Mouse (Mus musculus) midbrain, embryonic 10.5 days (tissue): ENCODE data around the gene Tnn. TPM values are rescaled to one million over a fixed set of nuclear protein-coding genes. Genes with fewer than 3 reads are reported as not detected.

Experiments used
- DNase-seq: peaks from one replicate; pipeline ENCODE4 v3.0.0-alpha.2; 2017; ENCODE audit warnings: low spot score
- H3K27ac ChIP-seq: fragments of 300-500 bp; sonication (generic); replicated peaks from 2 replicates; pipeline ENCODE4 v1.5.1; 2016; ENCODE audit warnings: mild to moderate bottlenecking
- H3K27me3 ChIP-seq: fragments of 300-500 bp; sonication (generic); 2 replicates; pipeline ENCODE4 v1.6.1; 2016; ENCODE audit warnings: low read depth, mild to moderate bottlenecking; ENCODE audit not compliant: poor library complexity, severe bottlenecking
- H3K36me3 ChIP-seq: fragments of 300-500 bp; sonication (generic); 2 replicates; pipeline ENCODE4 v1.6.1; 2016; ENCODE audit warnings: mild to moderate bottlenecking, moderate library complexity
- H3K4me1 ChIP-seq: fragments of 300-500 bp; sonication (generic); 2 replicates; pipeline ENCODE4 v1.6.1; 2016
- H3K4me3 ChIP-seq: fragments of 300-500 bp; sonication (generic); 2 replicates; pipeline ENCODE4 v1.5.1; 2016; ENCODE audit warnings: mild to moderate bottlenecking, moderate library complexity
- H3K9me3 ChIP-seq: fragments of 300-500 bp; sonication (generic); replicated peaks from 2 replicates; pipeline ENCODE4 v1.6.1; 2016; ENCODE audit warnings: mild to moderate bottlenecking
- WGBS: fragments of 180-500 bp; shearing (Covaris S2); methylation state at CpG from one replicate; pipeline ENCODE4 v1.1.7; 2016; 5-methylcytosine and 5-hydroxymethylcytosine counted together
- polyA plus RNA-seq: library from polyadenylated mRNA; unstranded; fragments of >200 nt; fragmentation: Nextera tagmentation; extraction: Ambion mirVana; gene quantifications from 2 replicates; pipeline ENCODE4 v1.2.1, GENCODE M21; 2016

Gene Tnn
- polyA plus RNA-seq, 1 experiment from 2014 or later: not detected

- 81% methylated on average over 7 of the region's 7 CpGs for WGBS
- DNase-seq: no peak
Observed at GRCm38 (mm10) chr1:160064547-160065144, 88.7 kb downstream of the Tnn start.

GRCm38 (mm10) chr1:160061725-160062366 is 91.5 kb downstream of the Tnn start:
- no peaks in the 10 kb centered on the region for H3K36me3 ChIP-seq
- no peak for DNase-seq
- H3K4me3 ChIP-seq: no peak overlapping the region
- no peak overlapping the region for H3K27ac ChIP-seq
- peaks cover 4% of the 10 kb centered on the region; the same call in 1 of the 2 replicates for H3K9me3 ChIP-seq
- no peaks in the 10 kb centered on the region for H3K4me1 ChIP-seq
- H3K27me3 ChIP-seq: no peaks in the 10 kb centered on the region
- 45% methylated on average over 3 of the region's 3 CpGs for WGBS

More at GRCm38 (mm10) chr1:160064547-160065144, 88.7 kb downstream of the Tnn start:
- H3K4me1 ChIP-seq: no peaks in the 10 kb centered on the region
- H3K27ac ChIP-seq: no peak overlapping the region
- no peaks in the 10 kb centered on the region for H3K27me3 ChIP-seq
- peaks cover 8% of the 10 kb centered on the region; the same call in 1 of the 2 replicates for H3K9me3 ChIP-seq
- H3K4me3 ChIP-seq: no peak overlapping the region
- no peaks in the 10 kb centered on the region for H3K36me3 ChIP-seq

- 84% methylated on average over 5 of the region's 5 CpGs for WGBS
- no peak overlapping the region for H3K27ac ChIP-seq
- H3K27me3 ChIP-seq: no peaks in the 10 kb centered on the region
- no peaks in the 10 kb centered on the region for H3K36me3 ChIP-seq
- H3K9me3 ChIP-seq: no peaks in the 10 kb centered on the region
- no peak overlapping the region for H3K4me3 ChIP-seq
- DNase-seq: no peak
- H3K4me1 ChIP-seq: no peaks in the 10 kb centered on the region
Observed at GRCm38 (mm10) chr1:160061321-160061720, 92.1 kb downstream of the Tnn start.

DNA sequence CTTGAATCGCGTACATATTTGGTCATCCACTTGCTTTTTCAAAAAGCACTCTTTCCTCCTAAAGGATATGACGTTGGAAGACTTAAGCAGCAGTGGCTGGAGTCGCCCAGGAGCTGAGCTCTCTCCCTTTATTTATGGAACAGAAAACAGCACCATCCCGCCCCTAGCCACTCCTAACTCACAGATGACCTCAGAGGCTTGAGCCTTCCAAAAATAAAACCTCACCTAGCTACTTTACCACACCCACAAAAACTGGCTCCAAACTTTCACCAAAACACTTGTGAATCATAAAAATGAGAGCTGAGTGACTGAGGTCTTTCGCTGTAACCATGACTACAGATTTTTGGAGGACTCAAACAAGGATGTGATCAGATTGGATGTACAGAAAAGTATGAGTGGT is 92.8 kb downstream of the Tnn start:
- 76% methylated on average over 6 of the region's 6 CpGs for WGBS
- no peaks in the 10 kb centered on the region for H3K9me3 ChIP-seq
- H3K4me1 ChIP-seq: no peaks in the 10 kb centered on the region
- H3K36me3 ChIP-seq: no peaks in the 10 kb centered on the region
- H3K27me3 ChIP-seq: no peaks in the 10 kb centered on the region
- no peak overlapping the region for H3K27ac ChIP-seq
- no peak overlapping the region for H3K4me3 ChIP-seq
- DNase-seq: no peak

DNA sequence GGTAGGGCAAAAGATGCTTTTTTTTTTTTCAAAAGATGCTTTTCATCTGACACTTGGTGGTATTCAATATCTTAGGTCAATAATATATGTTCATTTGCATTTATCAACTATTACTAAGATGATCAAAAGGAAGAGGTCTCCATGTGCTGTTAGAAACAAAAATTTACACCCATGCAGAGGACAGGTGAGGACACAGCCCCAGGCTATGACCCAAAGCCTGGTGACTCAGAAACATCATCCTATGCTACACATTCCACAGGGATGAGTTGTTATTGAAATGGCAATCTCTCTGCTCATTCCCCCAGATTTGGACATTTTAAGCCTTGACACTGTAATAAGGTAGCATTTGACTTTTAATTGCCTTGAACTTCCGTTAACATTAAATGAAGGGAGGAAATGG is 93.5 kb downstream of the Tnn start:
- H3K27me3 ChIP-seq: no peaks in the 10 kb centered on the region
- no peak for DNase-seq
- H3K36me3 ChIP-seq: no peaks in the 10 kb centered on the region
- H3K9me3 ChIP-seq: no peaks in the 10 kb centered on the region
- no peak overlapping the region for H3K4me3 ChIP-seq
- H3K4me1 ChIP-seq: no peaks in the 10 kb centered on the region
- H3K27ac ChIP-seq: no peak overlapping the region
- 88% methylated on average over 1 of the region's 1 CpGs for WGBS

DNA sequence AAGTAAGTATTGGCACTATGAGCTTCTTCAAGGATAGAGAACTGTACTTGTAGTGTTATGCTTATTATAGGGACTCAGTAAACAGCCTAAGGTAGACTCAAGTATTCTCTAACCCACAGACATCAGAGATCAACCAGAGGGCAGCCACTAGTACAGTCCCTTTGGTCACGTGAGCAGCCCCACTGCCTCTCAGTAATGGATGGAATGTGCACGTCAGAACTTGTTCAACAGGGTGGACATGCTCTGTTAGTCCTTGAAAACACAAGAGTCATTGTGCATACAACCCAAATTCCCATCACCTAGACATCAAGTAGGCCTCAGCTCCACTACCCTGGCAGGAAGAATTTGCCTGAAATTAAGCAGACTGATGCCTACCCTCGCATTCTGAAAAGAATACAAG is 95.7 kb downstream of the Tnn start:
- WGBS: 68% methylated on average over 3 of the region's 3 CpGs
- H3K36me3 ChIP-seq: no peaks in the 10 kb centered on the region
- H3K27me3 ChIP-seq: no peaks in the 10 kb centered on the region
- no peaks in the 10 kb centered on the region for H3K9me3 ChIP-seq
- no peak overlapping the region for H3K4me3 ChIP-seq
- no peaks in the 10 kb centered on the region for H3K4me1 ChIP-seq
- H3K27ac ChIP-seq: no peak overlapping the region
- no peak for DNase-seq

DNA sequence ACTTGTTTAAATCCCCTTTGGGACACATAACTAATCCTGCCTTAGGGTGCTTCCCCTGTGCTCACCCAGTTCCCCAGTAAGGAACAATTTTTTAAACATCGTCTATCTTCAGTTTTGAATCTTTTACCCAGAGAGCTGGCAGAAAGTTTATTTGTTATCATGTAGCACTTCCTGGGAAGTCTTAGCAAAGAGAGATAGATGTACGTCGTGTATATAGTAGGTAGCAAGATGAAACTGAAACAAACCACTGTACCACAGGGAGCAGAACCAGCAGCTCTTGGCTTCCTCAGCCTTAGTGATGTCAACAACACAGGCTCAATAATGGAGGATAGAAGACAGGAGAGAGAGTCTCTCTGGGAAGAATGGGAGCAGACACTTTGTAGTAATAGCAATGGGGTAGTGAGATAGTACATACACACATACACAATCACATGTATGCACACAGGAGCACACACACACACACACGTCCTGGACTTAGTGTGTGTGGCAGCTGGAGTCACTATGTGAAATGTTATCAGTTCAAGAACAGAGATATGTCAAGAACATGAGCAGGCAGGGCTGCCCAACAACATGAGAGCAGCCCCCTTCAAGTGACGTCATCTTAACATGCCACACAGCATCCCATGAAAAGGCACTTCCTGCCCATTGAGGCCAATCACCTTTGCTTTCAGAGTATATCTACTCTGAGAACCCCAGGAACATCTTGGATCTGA is 98.9 kb downstream of the Tnn start:
- 85% methylated on average over 5 of the region's 5 CpGs for WGBS
- H3K4me1 ChIP-seq: no peaks in the 10 kb centered on the region

DNA sequence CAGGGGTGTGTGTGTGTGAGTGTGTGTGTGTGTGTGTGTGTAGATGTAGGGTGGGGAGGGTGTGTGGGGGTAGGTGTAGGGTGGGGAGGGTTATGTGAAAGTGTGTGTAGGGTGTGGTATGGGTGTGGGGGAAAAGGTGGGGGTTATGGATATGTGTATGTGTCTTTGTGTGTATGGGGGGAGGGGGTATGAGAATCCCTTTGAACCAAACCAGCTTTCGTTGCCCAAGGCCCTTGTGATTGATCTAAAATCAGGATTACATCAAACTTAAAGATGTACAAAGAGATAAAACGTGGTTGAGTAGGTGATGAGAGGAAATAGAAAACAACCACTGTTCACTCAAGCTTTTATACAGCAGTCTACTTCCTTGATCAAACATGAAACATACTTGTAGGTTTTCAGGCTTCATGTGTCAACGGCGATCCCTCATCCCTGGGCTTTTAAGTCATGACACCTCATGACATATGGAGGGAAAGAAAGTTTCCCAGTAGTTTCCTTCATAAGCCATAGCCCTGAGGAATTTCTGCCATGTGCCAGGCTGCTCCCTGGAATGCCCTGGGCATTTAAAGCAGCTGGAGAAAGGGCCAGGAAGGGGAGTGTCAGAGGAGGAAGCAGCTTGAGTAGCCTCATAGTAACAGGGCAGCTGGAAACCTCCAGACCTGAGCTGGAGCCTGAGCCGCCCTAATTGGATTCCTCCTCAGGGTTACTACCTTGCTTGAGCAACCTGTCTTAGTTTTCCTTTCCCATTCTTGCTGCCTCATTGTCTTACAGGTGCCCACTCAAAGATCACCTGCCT is 99.7 kb downstream of the Tnn start:
- no peak overlapping the region for H3K4me3 ChIP-seq
- H3K27ac ChIP-seq: no peak overlapping the region
- no peaks in the 10 kb centered on the region for H3K27me3 ChIP-seq
- no peaks in the 10 kb centered on the region for H3K9me3 ChIP-seq
- H3K36me3 ChIP-seq: no peaks in the 10 kb centered on the region
- no peak for DNase-seq
- 83% methylated on average over 5 of the region's 5 CpGs for WGBS
- no peaks in the 10 kb centered on the region for H3K4me1 ChIP-seq

More for the DNA sequence above, 98.9 kb downstream of the Tnn start:
- H3K36me3 ChIP-seq: no peaks in the 10 kb centered on the region
- no peaks in the 10 kb centered on the region for H3K9me3 ChIP-seq
- no peak for DNase-seq
- H3K27ac ChIP-seq: no peak overlapping the region
- no peaks in the 10 kb centered on the region for H3K27me3 ChIP-seq
- no peak overlapping the region for H3K4me3 ChIP-seq

DNA sequence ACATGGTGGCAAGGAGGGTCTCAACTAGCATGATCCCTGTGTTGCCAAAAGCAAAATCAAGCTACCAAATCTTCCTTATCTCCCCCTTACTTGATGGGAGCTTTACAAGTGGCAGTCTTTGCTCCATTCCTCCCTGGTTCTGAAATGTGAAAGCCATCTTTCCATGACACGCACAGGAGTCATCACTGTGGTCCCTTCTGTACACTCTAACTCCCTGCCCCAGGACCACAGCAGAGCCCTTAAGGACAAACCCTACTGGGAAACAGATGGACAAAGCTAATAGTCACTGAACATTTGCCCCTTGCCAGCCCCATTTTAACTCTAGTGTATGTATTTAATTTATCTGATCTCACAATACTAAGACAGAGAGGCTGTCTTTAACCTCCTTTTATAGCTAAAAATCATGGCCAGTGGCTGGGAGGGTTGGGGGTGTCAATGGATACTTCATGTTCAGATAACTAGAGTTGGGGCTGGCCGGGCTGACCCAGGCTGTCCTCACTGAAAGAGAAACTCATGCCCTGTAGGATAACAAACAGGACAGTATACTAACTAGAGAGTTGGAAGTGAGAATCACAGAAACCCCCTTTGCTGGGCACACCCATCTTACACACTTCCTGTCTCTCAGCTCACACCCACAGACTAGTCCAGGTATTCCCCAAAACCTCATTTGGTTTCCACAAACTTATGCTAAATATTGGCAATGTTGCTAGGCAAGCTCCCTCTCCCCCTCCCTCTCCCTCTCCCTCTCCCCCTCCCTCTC is 100.6 kb downstream of the Tnn start:
- DNase-seq: no peak
- 87% methylated on average over 2 of the region's 2 CpGs for WGBS
- H3K4me3 ChIP-seq: no peak overlapping the region
- no peak overlapping the region for H3K27ac ChIP-seq
- H3K4me1 ChIP-seq: no peaks in the 10 kb centered on the region
- no peaks in the 10 kb centered on the region for H3K27me3 ChIP-seq
- no peaks in the 10 kb centered on the region for H3K36me3 ChIP-seq
- no peaks in the 10 kb centered on the region for H3K9me3 ChIP-seq

- Histone ChIP-seq H3K27ac (no peak overlapping the region), H3K27me3 (no peaks in the 10 kb centered on the region), H3K36me3 (no peaks in the 10 kb centered on the region), H3K4me3 (no peak overlapping the region), H3K9me3 (no peaks in the 10 kb centered on the region), H3K4me1 (no peaks in the 10 kb centered on the region)
- 95% methylated on average over 6 of the region's 6 CpGs for WGBS
- DNase-seq: no peak
Observed at GRCm38 (mm10) chr1:160050898-160051297, 102.5 kb downstream of the Tnn start.

- no peaks in the 10 kb centered on the region for H3K36me3 ChIP-seq
- H3K9me3 ChIP-seq: no peaks in the 10 kb centered on the region
- H3K27me3 ChIP-seq: peaks cover 4% of the 10 kb centered on the region; the same call in 1 of the 2 replicates
- DNase-seq: no peak
- H3K4me1 ChIP-seq: peaks cover 6% of the 10 kb centered on the region
- H3K27ac ChIP-seq: no peak overlapping the region
- H3K4me3 ChIP-seq: no peak overlapping the region
- 86% methylated on average over 5 of the region's 5 CpGs for whole genome bisulfite sequencing
Observed at GRCm38 (mm10) chr1:160049131-160049880, 104.1 kb downstream of the Tnn start.
